Mouse (Mus musculus) megakaryocyte, embryonic 14.5 days (primary cell): ENCODE measurements around the gene Ankrd54.

Experiments used
- FLI1 ChIP-seq: IDR thresholded peaks from 2 replicates; pipeline ENCODE4 v1.6.1; 2012; ENCODE audit warnings: low read length, inconsistent platforms, mixed read lengths
- GATA1 ChIP-seq: IDR thresholded peaks from 3 replicates; pipeline ENCODE4 v1.6.1; 2012; ENCODE audit warnings: mixed read lengths, low read length, inconsistent platforms, borderline replicate concordance

- TF ChIP-seq GATA1 (no peak), FLI1 (no peak)
Observed at GRCm38 (mm10) chr15:79073752-79074151, 11.1 kb upstream of the Ankrd54 start.
